Mouse (Mus musculus) skeletal muscle tissue, adult 2 months (tissue): Measurements from ENCODE around the gene Ssh1.
A peak's percentile ranks its signal among the peaks of the same experiment; 100 is the strongest.

ENCODE experiments used
- DNase-seq: peaks from one replicate; pipeline ENCODE4 v3.0.0-alpha.2; 2012; ENCODE audit warnings: low read depth, low spot score

The Ssh1 gene

DNA sequence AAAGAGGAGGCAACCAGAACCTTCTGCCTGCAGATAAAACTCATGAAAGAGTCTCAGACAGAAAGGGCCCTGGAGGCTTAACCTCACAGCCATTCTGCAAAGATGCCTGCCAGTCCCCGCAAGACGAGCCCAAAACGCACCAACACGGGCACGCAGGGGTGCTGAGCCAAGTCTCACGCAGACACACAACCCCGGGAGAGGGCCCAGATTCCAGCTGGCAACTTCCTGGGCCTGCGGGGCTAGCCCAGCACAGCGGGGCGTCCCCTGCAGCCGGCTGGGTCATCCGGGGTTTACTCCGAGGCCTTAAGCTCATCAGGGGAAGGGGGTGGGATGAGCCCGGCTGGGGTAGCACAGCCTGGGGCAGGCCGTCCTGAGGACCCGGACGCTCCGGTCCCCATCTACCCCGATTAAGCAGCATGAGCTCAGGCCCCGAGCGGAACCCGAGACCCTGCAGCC, 635 bp downstream of the Ssh1 start:
- no peak for DNase-seq

DNA sequence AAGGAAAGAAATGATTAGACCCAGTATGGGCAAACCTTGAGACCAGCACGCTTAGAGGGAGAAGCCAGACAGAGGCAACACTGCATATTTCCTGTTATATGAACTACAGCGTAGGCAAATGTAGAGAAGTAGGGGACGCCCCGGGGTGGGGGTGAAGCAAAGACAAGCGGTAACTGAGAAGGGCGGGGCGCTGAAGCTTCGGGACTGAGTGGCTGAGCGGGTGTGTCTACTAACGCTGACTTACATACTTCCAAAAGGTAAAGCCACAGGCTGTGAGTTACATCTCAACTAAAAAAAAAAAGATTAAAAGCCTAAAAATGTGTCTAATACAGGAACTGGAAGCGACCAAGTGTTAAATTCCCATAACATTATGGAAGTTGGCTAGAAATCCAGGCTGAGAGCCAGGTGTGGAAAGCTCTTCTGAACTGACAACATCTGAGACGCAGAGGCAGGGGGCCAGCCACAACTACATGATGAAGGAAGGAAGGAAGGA, 1.3 kb downstream of the Ssh1 start:
- DNase-seq: no peak

DNA sequence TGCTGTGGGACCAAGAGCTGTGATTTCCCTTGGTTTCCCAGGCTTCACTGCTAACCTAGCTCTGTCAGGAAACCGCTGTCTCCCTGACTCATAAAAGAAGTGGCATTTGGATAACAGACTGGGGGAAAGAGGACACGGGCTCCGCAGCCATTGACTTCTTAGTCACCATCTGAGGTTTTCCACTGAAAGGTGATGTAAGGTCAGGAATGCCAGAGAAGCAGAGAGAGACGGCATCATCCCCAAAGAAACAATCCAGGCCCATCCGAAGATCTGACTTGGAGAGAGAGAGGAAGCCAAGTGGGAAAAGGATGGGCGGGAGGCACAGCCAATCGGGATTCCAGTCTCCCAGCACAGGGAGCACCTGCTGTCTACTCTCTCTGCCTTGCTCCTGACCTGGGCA, 2.6 kb downstream of the Ssh1 start:
- no peak for DNase-seq

DNA sequence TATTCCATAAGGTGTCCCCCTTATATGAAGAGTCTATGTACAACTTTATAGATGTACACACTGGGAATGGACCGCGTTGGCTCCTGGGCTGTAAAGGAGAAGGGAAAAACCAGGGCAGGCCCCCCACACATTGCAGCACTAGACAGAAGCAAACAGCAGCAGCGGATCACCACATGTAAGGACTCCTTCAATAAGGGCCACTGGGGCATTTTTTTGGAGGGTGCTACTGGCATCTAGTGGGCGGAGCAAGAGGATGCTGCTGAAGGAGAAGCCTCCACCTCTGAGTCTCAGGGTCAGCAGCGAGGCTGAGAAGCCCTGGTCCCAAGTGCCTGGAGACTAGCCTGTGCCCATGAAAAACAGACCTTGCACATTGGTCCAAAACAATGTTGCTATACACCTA, 3.1 kb downstream of the Ssh1 start:
- no peak for DNase-seq

DNA sequence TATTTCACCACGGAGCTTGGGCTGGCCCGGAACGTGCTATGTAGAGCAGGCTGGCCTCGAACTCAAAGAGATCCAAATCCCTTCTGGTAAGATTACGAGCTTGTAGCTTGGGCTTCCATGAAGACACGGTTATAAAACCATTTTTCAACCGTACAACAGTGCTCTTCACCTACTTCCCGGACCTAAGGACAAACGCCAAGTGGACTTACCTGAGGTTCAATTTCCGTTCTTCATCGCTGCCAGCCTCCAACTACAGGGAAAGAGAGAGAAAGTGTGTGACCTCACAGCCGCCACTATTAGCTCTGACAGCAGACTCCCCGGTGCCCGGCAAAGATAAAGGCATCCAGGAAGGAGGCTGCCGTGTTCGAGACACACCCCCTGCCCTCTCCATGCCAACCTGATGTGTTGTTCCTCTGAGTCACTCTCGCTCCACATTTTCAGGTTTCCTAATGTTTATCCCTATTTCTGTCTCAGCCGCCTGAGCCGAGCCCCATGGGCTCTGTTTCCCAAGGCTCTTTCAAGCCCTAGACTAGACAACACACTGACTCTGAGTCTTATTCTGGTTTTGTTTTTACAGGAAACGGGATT, 4.2 kb downstream of the Ssh1 start:
- DNase-seq: no peak

DNA sequence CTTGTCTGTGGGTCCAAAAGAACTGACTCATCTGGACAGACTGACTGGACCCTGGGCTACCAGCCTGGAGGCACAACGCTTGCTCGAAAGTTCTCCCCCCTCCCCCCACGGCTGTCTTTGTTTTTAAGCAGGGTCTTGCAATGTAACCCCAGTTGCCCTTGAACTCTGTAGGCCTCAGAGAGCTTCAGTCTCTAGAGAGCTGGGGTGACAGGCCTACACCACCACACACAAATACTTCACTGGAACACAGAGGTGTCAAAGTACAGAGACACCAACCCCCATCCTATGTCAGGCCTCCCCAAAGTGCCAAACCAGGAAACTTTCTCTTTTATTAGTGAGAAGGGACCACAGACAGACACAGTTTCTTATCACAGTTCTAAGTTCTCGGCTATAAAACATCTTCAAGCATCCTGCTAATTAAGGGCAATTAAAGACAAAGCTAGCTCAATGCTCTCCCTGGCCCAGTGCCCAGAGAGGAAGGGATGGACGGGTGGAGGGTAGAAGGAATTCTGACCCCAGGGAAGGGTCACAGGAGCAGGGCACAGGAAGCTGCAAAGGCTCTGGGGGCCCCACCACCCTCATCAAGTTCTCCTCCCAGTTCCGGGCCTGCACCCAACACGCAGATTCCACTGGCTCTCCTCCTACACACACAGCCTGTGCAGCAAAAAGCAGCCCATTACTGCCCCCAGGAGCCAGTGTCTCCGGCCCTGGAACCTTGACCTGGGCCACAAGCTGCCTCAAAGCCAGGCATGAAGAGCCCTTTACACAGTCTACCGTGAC, 7.3 kb downstream of the Ssh1 start:
- DNase-seq: peak; percentile 52

DNA sequence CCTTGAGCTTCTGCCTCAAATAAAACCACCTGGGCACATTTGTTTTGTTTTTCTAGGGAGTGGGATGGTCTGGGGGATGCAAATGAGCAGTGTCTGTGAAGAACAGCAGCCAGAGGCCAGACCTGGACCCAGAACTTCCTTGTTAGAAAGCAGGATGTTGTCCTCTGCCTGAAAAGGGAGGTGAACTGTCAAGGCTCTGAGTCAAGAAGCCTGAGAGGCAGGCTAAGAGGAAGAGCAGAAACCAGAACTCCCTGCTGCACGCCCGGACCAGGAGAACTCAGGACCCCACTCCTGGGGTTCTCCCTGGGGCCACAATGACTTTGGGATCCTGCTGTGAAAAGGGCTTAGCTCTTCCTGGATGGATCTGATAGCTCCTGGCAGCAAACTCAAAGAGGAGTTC, 8.0 kb downstream of the Ssh1 start:
- no peak for DNase-seq

DNA sequence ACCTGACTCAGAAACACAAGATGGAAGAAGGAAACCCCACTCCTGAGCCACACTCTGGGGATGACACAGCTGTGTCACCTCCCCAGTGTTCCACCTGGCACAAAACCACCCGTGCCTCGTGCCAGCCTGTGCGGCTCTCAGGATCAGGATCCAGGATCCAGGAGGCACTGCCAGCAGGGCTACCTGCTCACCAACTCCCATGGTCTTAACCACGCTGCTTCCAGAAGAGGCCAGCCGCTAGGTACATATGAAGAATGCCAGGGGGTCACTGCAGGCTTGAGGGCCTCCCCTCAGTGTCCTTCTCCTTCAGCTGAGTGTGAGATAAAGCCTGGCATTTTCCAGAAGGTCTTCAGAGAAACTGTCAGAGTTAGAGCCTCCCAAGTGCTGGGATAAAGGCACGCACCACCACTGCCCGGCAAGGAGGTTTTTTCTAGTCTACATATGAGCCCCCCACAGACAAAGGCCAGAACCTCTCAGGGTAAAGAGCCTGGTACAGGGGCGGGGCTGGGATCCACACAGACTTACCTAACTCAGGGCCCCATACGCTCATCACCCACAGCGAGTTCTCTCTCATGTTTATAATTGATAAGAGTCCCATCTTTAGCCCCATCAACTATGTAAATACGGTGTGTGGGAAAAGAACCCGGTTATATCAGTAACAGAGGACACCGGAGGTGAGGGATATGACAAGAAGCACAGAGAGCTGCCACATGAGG, 9.5 kb downstream of the Ssh1 start:
- no peak for DNase-seq

DNA sequence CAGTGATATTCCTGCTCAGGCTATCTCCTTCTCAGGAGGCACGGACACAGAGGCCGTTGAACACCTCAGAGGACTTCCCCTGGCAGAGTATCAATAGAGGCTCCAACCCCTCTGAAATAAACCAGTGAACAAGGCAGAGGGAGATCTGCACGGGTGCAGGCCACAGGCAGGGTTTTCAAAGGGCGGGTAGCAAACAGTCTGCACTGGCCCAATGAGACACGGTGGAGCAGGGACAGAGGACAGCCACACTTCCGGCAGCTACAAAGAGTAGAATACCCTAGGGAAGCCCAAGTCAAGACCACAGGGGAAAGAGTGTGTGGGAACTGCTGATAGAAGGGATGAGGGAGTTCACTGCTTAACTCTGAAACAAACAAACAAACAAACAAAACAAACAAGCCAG, 10.2 kb downstream of the Ssh1 start:
- no peak for DNase-seq

DNA sequence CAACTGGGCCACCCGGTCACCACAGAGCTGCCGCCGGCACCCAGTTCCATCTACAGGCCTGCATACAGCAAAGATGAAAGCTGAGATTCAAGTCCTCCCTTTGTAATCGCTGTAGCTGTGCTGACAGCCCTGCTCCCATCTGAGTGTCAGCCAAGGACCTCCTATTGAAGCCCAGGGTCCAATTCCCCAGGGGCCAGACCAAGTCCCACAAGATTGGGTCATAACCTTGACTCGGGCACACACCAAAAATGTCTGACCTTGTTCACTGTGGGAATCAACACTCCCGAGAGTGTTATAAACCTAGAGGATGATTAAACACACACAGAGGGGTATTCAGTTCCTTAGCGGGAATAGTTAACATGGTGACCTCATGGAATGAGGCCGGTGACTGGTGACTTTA, 11.9 kb downstream of the Ssh1 start:
- DNase-seq: no peak

DNA sequence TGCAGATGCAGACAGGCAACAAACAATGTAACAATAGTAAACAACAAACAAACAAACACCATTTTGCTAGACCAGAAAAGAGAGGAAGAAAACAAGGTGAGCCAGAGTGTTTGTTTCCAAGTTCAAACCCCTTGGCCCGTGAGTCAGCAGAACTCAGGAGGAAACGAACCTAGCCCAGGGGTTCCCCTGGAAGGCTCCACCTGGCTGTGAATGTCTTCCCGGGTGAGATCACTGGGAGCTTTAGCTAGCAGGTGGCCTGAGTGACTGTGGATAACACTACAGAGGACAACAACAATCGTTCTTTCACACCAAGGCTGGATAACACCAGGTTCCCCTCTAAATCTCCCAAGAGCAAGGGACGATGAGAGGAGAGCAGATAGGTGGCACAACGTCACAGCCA, 12.5 kb downstream of the Ssh1 start:
- DNase-seq: no peak

DNA sequence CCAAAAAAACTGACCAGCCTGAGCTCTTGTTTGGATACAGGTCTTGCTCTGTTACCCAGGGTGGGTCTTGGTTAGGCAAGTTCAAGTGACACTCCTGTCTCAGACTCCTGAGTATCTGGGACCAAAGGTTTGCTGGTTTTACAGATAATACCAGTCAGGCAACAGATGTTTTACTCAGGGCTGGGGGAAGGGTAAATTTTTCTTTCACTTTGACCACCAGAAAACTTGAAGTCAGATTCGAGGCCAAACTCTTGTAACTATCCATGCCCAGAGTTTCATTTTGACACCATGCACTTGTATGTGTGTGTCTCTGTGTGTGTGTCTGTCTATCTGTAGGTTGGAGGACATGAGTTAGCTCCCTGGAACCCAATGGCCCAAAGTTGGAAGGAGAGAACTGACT, 13.2 kb downstream of the Ssh1 start:
- DNase-seq: no peak

DNA sequence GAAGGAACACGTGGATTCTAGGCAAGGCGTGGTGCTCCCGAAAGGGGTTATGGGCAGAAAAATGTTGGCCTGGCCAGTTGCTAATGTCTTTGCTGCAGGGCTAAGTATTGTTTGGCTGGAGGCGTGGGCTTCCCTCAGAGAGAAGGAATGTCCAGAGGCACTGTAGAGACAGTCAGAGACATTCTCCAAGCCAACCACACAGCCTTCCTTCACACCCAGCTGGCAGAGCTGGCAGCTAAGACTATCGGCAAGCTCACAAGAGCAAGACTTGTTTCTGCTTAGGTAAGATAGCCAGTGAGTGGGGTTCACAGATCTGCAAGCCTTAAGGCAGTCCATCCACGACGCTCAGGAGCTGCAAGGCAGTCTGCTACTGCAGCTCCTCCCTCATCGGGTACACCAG, 16.4 kb downstream of the Ssh1 start:
- peak; percentile 32 for DNase-seq

DNA sequence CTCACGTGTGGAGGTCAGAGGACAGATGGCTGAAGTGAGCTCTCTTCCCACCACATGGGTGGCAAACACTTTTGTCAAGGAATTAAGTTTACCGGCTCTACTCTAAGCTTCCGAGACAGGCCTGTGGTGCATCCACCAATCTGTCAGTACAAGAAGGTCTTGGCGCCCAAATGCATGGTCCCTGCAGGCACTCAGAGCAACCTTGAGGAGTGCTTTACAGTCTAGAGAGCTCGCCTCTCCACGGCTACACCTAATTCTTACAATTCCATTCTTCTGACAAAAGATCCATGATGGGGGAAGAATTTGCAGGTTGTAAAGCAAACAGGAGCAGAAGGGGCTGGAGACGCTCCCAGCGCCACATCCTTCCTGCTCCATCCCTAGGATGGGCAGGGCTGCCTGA, 17.1 kb downstream of the Ssh1 start:
- DNase-seq: no peak

DNA sequence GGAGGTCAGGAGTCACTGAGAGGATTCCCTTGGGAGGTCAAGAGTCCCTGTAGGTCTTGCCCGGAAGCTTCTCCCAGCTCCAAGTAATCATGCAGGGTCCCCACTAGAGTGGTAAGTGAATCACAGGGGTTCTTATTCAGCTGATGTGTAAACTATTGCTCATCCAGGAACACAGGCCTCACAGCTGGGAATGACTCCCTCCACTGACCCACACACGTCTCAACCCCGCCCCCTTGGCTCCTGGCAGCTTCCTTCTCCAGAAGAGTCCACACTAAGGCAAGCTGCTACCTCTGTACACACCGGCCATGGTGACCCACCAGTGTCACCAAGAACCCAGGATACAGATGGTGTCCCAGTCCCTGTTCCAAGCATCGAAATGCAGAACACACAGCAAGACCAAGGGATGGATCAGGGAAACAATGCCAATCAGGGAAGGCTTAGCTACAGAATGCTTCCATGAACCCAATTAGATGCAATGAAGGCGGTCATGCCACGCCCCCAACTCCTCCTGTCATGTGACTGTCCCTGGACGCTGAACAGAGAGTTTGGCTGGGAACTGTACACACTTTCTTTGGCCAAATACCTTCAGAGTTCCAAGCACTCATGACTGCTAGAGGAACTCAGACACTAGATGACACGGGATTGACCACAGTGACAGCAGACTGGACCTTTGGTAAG, 18.0 kb downstream of the Ssh1 start:
- peak; percentile 60 for DNase-seq

DNA sequence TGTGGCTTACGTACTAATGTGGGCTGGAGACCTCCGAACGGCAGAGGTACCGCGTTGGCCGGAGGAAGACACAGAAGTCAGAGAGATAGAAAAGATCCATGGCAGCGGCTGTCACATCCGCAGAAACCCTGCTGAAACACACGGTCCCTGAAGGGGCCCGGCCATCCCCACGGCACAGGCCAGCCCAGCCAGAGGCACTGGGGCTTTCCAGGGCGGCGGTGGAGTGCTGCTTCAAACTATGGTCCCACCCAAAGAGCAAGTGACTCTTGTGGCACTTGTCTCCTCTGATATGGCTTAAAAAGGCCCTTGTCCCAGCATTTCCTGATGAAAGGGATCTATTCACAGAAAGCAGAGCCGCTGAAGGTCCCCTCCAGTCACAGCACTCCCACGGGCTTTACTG, 19.1 kb downstream of the Ssh1 start:
- no peak for DNase-seq

DNA sequence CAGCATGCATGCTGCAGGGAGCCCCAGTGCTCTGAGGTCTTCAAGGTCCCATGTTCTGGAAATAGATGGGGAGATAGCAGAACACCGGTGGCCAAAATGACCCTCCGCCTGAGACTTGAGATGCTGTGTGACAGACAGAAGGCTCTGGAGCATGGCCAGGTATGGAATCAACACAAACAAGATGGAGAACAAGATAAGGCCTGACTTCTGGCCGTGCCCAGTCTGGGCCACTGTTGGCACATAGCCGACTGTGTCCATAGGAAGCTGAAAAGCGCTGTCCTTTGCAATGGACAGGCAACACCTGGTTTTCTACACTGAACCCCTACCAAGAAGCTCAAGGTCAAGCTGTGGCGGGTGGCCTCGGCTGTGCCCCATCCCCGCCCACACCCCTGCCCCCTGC, 19.9 kb downstream of the Ssh1 start:
- no peak for DNase-seq

DNA sequence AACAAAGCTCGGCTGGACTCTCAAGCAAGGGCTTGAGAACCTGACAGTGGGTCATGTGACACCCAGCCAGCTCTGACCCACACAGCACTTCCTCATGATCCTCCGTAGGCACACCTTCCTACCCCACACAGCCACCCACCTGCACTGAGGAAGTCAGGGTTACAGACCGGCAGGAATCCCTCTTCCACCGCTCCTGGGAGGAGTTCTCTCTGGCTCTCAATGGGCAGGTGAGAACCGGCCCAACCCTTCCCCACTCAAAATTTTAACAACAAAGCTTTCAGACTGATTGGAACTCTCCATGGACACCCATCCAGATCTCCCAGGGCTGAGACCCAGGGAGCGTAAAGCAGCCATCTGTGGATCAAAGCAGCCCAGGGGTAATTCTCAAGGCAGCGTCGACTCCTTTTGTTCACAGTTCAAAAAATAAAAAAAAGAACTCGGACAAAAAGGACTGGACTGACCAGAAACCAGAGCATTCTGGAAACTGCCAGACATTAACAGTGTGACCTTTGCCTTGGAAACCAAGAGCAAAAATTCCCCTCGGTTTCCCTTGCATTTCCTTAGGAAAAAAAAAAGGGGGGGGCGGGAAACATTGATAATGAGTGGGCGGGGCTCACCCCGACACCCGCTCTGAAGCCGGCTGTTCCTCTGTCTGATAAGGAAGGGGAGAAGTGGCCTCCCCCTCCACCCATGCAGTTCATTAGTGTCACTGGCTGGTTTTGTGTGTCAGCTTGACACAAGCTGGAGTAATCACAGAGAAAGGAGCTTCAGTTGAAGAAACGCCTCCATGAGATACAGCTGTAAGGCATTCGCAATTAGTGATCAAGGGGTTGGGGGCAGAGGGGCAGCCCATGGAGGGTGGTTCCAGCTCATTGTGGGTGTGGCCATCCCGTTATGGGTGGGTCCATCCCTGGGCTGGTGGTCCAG, 20.8 kb downstream of the Ssh1 start:
- no peak for DNase-seq

DNA sequence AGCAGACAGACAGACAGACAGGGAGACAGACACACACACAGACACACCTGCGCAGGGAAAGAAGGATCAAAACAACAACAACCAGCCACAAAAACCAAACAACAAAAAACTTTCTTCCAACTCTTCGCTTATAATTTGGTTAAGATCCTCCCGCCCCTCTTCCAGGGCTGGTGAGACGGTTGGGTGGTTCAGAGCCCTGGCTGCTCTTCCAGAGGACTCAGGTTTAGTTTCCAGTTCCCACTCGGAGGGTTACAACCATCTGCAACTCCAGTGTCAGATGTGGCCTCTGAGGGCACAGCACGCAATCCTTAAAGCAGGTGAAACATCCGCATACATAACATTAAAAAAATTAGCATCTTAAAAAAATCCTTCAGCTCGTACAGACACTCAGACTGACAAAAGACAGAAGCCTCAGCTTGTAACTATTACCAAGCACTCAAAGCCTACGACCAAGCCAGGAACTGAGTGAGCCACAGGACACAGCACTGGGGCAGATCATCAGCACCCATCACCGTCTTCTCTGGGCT, 22.2 kb downstream of the Ssh1 start:
- DNase-seq: no peak

DNA sequence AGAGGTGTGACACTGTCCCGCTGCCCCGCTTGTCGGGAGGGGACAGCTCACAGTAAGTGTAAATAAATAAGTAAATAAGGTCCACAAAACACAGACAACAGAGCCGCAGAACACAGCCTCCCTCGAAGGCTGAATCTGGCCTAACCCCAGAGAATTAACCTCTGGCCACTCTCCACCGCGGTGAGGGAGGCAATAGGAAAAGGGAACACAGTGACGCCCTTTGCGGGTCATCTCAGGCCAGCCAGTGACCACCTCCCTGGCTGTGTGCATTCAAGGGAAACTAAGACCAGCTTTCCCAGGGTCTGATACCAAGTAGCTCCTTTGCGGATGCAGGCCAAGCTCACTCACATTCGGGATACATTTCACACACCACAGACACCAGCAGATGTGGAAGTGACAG, 25.3 kb downstream of the Ssh1 start:
- no peak for DNase-seq
